Mouse (Mus musculus) megakaryocyte, embryonic 14.5 days (primary cell): ENCODE measurements around the gene Top3a.

Experiments
- FLI1 ChIP-seq: IDR thresholded peaks from 2 replicates; pipeline ENCODE4 v1.6.1; 2012; ENCODE audit warnings: low read length, inconsistent platforms, mixed read lengths
- GATA1 ChIP-seq: IDR thresholded peaks from 3 replicates; pipeline ENCODE4 v1.6.1; 2012; ENCODE audit warnings: mixed read lengths, low read length, inconsistent platforms, borderline replicate concordance

GRCm38 (mm10) chr11:60736491-60736890, 40.7 kb downstream of the Top3a start:
- no peak for TF ChIP-seq GATA1
- no peak for TF ChIP-seq FLI1
